8 mouse cellular contexts compared by ENCODE assay signal in genomic region chr4:63019428-63019858, GRCm38 (mm10). TPM values are rescaled to one million over a fixed set of nuclear protein-coding genes. Genes with fewer than 3 reads are reported as not detected.
A peak's percentile ranks its signal among the peaks of the same experiment; 100 is the strongest.
DNase-seq lines count a peak whose midpoint lies in the region; ATAC-seq lines count a peak whose summit lies in the region.

No protein-coding gene starts in this region.

- ATAC-seq in cerebellum, adult (ENCODE audit: insufficient number of reproducible peaks, low FRiP score, low TSS enrichment) = no peak

- DNase-seq in cerebellum, postnatal 10 days = peak; percentile 36 to 50
- peak; percentile 20 for DNase-seq in thymus, postnatal 14 days
- no peak for DNase-seq in thymus, postnatal 0 days (ENCODE audit: low spot score)
- peak; percentile 49 to 73 for DNase-seq in kidney, postnatal 4 days
- peak; percentile 58 for DNase-seq in yolk sac, embryonic 10.5 days (ENCODE audit: low spot score)
- DNase-seq in gastrocnemius, postnatal 36 days = no peak
- no peak for DNase-seq in frontal cortex, adult 2 months (ENCODE audit: extremely low spot score in 1 of 2, low spot score in 1 of 2)

- intact Hi-C loops in gastrocnemius, postnatal 36 days (cut with DNase I) = no loop called here

RNA-seq across cellular contexts. Expression of gene Zfp618, which starts 54.1 kb away (rescaled TPM):
- 1.4 and 1.7 TPM in 2 replicates for polyA plus RNA-seq in thymus, postnatal 0 days (2015; fragmentation: Nextera tagmentation; extraction: Ambion mirVana)
- under 1 TPM; 0.27 to 0.31 TPM for total RNA-seq in gastrocnemius, postnatal 36 days (2021)
- polyA plus RNA-seq in frontal cortex, adult 2 months (2012; rRNA removed) = 3.8 and 4.0 TPM in 2 replicates

Comparison
In these comparisons a context has a peak if more than half of its experiments do, and no peak if none do; other contexts are left out.
1. DNase-seq: peak in cerebellum, postnatal 10 days (2 of 2), thymus, postnatal 14 days (single experiment), kidney, postnatal 4 days (2 of 2) and yolk sac, embryonic 10.5 days (single experiment); none in thymus, postnatal 0 days (single experiment), gastrocnemius, postnatal 36 days (0 of 2) and frontal cortex, adult 2 months (0 of 2).